ENCODE assay signal across 20 mouse cellular contexts in the genomic region with DNA sequence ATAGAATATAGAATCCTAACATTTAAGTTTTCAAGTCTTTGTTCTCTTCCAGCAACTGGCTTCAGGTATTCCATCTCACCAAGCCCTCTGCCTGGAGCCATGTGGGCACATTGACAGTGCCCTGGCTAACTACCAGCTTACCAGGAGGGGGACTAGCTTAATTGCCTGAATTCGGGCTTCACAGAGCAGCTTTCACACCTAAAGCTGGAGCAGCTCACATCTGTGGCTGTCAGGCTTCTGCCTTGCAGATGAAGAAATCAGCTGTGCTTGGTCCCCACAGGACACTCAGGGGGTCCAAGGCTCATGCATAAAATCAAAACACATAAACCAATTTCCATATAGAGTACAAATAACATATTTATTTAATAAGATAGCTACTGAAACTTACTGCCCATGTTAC.
DNase-seq lines count a peak whose midpoint lies in the region; ATAC-seq and TF ChIP-seq lines count a peak whose summit lies in the region.
"Had no signal": no experiment of that assay in that cellular context is flagged by ENCODE, and none has a peak within 500 bp of the region (broad histone marks: within the 10 kb centered on the region; RNA-seq: fewer than 3 reads in every experiment).

No protein-coding gene starts in this region.

- H3K4me3 ChIP-seq in hindbrain, embryonic 13.5 days = no peak overlapping the region
- no peak overlapping the region for H3K4me3 ChIP-seq in hindbrain, embryonic 10.5 days
- no peak overlapping the region for H3K4me3 ChIP-seq in forebrain, embryonic 13.5 days
- no peak overlapping the region for H3K4me3 ChIP-seq in forebrain, postnatal 0 days (ENCODE audit: low read depth, low read length)
- H3K4me3 ChIP-seq in midbrain, embryonic 15.5 days = no peak overlapping the region
- H3K4me3 ChIP-seq: erythroblast, embryonic 14.5 days; heart, embryonic 15.5 days; liver, embryonic 15.5 days; megakaryocyte, embryonic 14.5 days; myocyte had no signal

- H3K4me1 ChIP-seq in hindbrain, embryonic 13.5 days (replicated peaks) = 0 out of 2 replicates have a peak, but pooled peaks cover 2% of the 10 kb centered on the region
- no peaks in the 10 kb centered on the region for H3K4me1 ChIP-seq in hindbrain, embryonic 10.5 days (replicated peaks)
- H3K4me1 ChIP-seq in forebrain, embryonic 13.5 days = peaks cover 6% of the 10 kb centered on the region; the same call in 1 of the 2 replicates
- no peaks in the 10 kb centered on the region for H3K4me1 ChIP-seq in forebrain, postnatal 0 days (ENCODE audit: insufficient read depth)
- H3K4me1 ChIP-seq in midbrain, embryonic 15.5 days = no peaks in the 10 kb centered on the region
- H3K4me1 ChIP-seq: heart, embryonic 15.5 days; liver, embryonic 15.5 days; megakaryocyte, embryonic 14.5 days had no signal

- H3K4me2 ChIP-seq in hindbrain, embryonic 13.5 days = no peak overlapping the region
- no peak overlapping the region for H3K4me2 ChIP-seq in forebrain, embryonic 13.5 days
- no peak overlapping the region for H3K4me2 ChIP-seq in forebrain, postnatal 0 days (ENCODE audit: low read depth)
- H3K4me2 ChIP-seq in midbrain, embryonic 15.5 days = no peak overlapping the region
- H3K4me2 ChIP-seq: heart, embryonic 15.5 days; liver, embryonic 15.5 days had no signal

- ATAC-seq in hindbrain, embryonic 13.5 days (ENCODE audit: low FRiP score) = peak; percentile 89
- ATAC-seq in forebrain, embryonic 13.5 days = peak; percentile 75
- no peak for ATAC-seq in forebrain, postnatal 0 days
- ATAC-seq in midbrain, embryonic 15.5 days (replicated peaks) = peak; percentile 86

- TF ChIP-seq CTCF in forebrain, postnatal 0 days (IDR thresholded peaks at IDR 0.05; ENCODE audit: low read depth) = no peak

- H3K9ac ChIP-seq in hindbrain, embryonic 13.5 days = no peak overlapping the region
- no peak overlapping the region for H3K9ac ChIP-seq in forebrain, embryonic 13.5 days
- H3K9ac ChIP-seq in forebrain, postnatal 0 days = no peak overlapping the region
- H3K9ac ChIP-seq in midbrain, embryonic 15.5 days = no peak overlapping the region
- H3K9ac ChIP-seq: heart, embryonic 15.5 days; liver, embryonic 15.5 days had no signal

- DNase-seq in hindbrain, embryonic 10.5 days (ENCODE audit: low spot score) = no peak
- DNase-seq in forebrain, postnatal 0 days = peak; percentile 3
- DNase-seq in frontal cortex, postnatal 10 days (ENCODE audit: low spot score in 2 of 2) = no peak
- no peak for DNase-seq in frontal cortex, adult 2 months (ENCODE audit: extremely low spot score in 1 of 2, low spot score in 1 of 2)
- DNase-seq: adrenal gland, postnatal 25 days; cerebellum, postnatal 36 days; heart, adult 18-20 months; kidney, adult 2 months; kidney, postnatal 25 days; layer of hippocampus, adult 9-11 months; lung, postnatal 10 days had no signal

- H3K27me3 ChIP-seq in hindbrain, embryonic 13.5 days = no peaks in the 10 kb centered on the region
- H3K27me3 ChIP-seq in hindbrain, embryonic 10.5 days (ENCODE audit: insufficient read depth, poor library complexity, severe bottlenecking) = no peaks in the 10 kb centered on the region
- H3K27me3 ChIP-seq in forebrain, embryonic 13.5 days = no peaks in the 10 kb centered on the region
- no peaks in the 10 kb centered on the region for H3K27me3 ChIP-seq in forebrain, postnatal 0 days (ENCODE audit: insufficient read depth, low read length)
- no peaks in the 10 kb centered on the region for H3K27me3 ChIP-seq in midbrain, embryonic 15.5 days (replicated peaks)
- H3K27me3 ChIP-seq: heart, embryonic 15.5 days; liver, embryonic 15.5 days; megakaryocyte, embryonic 14.5 days had no signal

- no peaks in the 10 kb centered on the region for H3K9me3 ChIP-seq in hindbrain, embryonic 13.5 days
- H3K9me3 ChIP-seq in hindbrain, embryonic 10.5 days = no peaks in the 10 kb centered on the region
- no peaks in the 10 kb centered on the region for H3K9me3 ChIP-seq in forebrain, embryonic 13.5 days (replicated peaks)
- H3K9me3 ChIP-seq in forebrain, postnatal 0 days (ENCODE audit: low read length) = no peaks in the 10 kb centered on the region
- H3K9me3 ChIP-seq in midbrain, embryonic 15.5 days = no peaks in the 10 kb centered on the region
- H3K9me3 ChIP-seq: heart, embryonic 15.5 days; liver, embryonic 15.5 days; megakaryocyte, embryonic 14.5 days had no signal

- H3K36me3 ChIP-seq in hindbrain, embryonic 13.5 days = no peaks in the 10 kb centered on the region
- no peaks in the 10 kb centered on the region for H3K36me3 ChIP-seq in hindbrain, embryonic 10.5 days
- H3K36me3 ChIP-seq in forebrain, embryonic 13.5 days (ENCODE audit: poor library complexity, severe bottlenecking) = no peaks in the 10 kb centered on the region
- H3K36me3 ChIP-seq in forebrain, postnatal 0 days (ENCODE audit: insufficient read depth) = no peaks in the 10 kb centered on the region
- H3K36me3 ChIP-seq in midbrain, embryonic 15.5 days (replicated peaks) = no peaks in the 10 kb centered on the region
- H3K36me3 ChIP-seq: heart, embryonic 15.5 days; liver, embryonic 15.5 days had no signal

- H3K27ac ChIP-seq in hindbrain, embryonic 13.5 days = peak overlapping the region; percentile 23; the same call in 1 of the 2 replicates
- no peak overlapping the region for H3K27ac ChIP-seq in hindbrain, embryonic 10.5 days
- H3K27ac ChIP-seq in forebrain, embryonic 13.5 days = no peak overlapping the region
- H3K27ac ChIP-seq in forebrain, postnatal 0 days (ENCODE audit: low read depth, low read length) = no peak overlapping the region
- H3K27ac ChIP-seq in midbrain, embryonic 15.5 days = no peak overlapping the region
- H3K27ac ChIP-seq: heart, embryonic 15.5 days; liver, embryonic 15.5 days; stomach, postnatal 0 days had no signal

- 44% methylated on average over 1 of the region's 1 CpGs for WGBS in hindbrain, embryonic 13.5 days
- 51% methylated on average over 1 of the region's 1 CpGs for WGBS in hindbrain, embryonic 10.5 days
- 30% methylated on average over 1 of the region's 1 CpGs for WGBS in forebrain, embryonic 13.5 days
- 17% methylated on average over 1 of the region's 1 CpGs for WGBS in forebrain, postnatal 0 days
- 33% methylated on average over 1 of the region's 1 CpGs for WGBS in midbrain, embryonic 15.5 days
